In genomic region chr11:85184082-85184481, GRCm38 (mm10) we compare ENCODE assay signal across 8 mouse cellular contexts. TPM values are rescaled to one million over a fixed set of nuclear protein-coding genes. Genes with fewer than 3 reads are reported as not detected.
DNase-seq lines count a peak whose midpoint lies in the region; ATAC-seq and TF ChIP-seq lines count a peak whose summit lies in the region.

No protein-coding gene starts in this region.

- H3K27ac ChIP-seq in testis, adult 2 months (ENCODE audit: control insufficient read depth, insufficient read depth, low read depth, low read length): no peak overlapping the region

- ATAC-seq in G1E (ENCODE audit: extremely low read depth, insufficient number of reproducible peaks, low FRiP score, poor library complexity, severe bottlenecking): no peak
- no peak for ATAC-seq in frontal cortex, adult (ENCODE audit: low TSS enrichment)

- peaks cover 20% of the 10 kb centered on the region for H3K36me3 ChIP-seq in G1E (replicated peaks)
- H3K36me3 ChIP-seq in testis, adult 2 months (ENCODE audit: control insufficient read depth, insufficient read depth, low read length): no peaks in the 10 kb centered on the region

- H3K27me3 ChIP-seq in G1E (ENCODE audit: insufficient read depth, low read length): no peaks in the 10 kb centered on the region
- H3K27me3 ChIP-seq in testis, adult 2 months (ENCODE audit: control insufficient read depth, insufficient read depth, low read length): no peaks in the 10 kb centered on the region

- peak; percentile 57; the same call in 1 of the 2 replicates for TF ChIP-seq CTCF in G1E (IDR thresholded peaks at IDR 0.05; ENCODE audit: low read depth, low read length)
- TF ChIP-seq CTCF in testis, adult 2 months (IDR thresholded peaks at IDR 0.05; ENCODE audit: control insufficient read depth, insufficient read depth, insufficient replicate concordance, low read depth, low read length): peak; percentile 24; the same call in 1 of the 2 replicates

- peaks cover 20% of the 10 kb centered on the region for H3K4me1 ChIP-seq in G1E (ENCODE audit: insufficient read depth, low read depth, low read length)
- H3K4me1 ChIP-seq in testis, adult 2 months (ENCODE audit: control insufficient read depth, insufficient read depth, low read length): peaks cover 5% of the 10 kb centered on the region

- H3K4me3 ChIP-seq in G1E (ENCODE audit: low read depth, low read length): no peak overlapping the region
- no peak overlapping the region for H3K4me3 ChIP-seq in testis, adult 2 months (ENCODE audit: control insufficient read depth, low read depth, low read length)

- H3K9me3 ChIP-seq in G1E (replicated peaks): no peaks in the 10 kb centered on the region

- DNase-seq in layer of hippocampus, adult 11-12 months (ENCODE audit: low spot score): peak; percentile 26
- no peak for DNase-seq in layer of hippocampus, postnatal 36 days
- no peak for DNase-seq in G1E (ENCODE audit: low spot score)
- DNase-seq in c-Kit-positive CD71-positive TER-119-negative erythroid progenitor cells, embryonic 14.5 days (ENCODE audit: low read depth): peak; percentile 75
- peak; percentile 27 to 51 for DNase-seq in heart, postnatal 10 days
- peak; percentile 58 for DNase-seq in lung, postnatal 10 days

- intact Hi-C loops in heart, postnatal 10 days (cut with DNase I): loop anchor here (5.0 kb wide), 1 partner anchor 267 kb away; the partner anchor contains the start of gene Znhit3

- no peak for TF ChIP-seq POLR2A in testis, adult 2 months (IDR thresholded peaks at IDR 0.05; ENCODE audit: control insufficient read depth, low read depth, low read length)

RNA-seq across cellular contexts. Expression of gene 1700125H20Rik, which starts 13.9 kb away (rescaled TPM):
- not detected for total RNA-seq in layer of hippocampus, postnatal 36 days (2021)
- total RNA-seq in G1E (2014; fragmentation: Nextera tagmentation) (not detected in 2 replicates), G1E (2017) (not detected in 2 replicates)
- polyA plus RNA-seq in G1E (2012): not detected in 2 replicates
- not detected for total RNA-seq in heart, postnatal 10 days (2021)
- polyA plus RNA-seq in testis, adult 2 months (2012; rRNA removed): 23.0 and 25.9 TPM in 2 replicates

RNA-seq across cellular contexts. Expression of gene Usp32, which starts 44.1 kb away (rescaled TPM):
- total RNA-seq in layer of hippocampus, postnatal 36 days (2021): 10 to 100 TPM; 91.4 to 93.5 TPM
- 42.4 and 163 TPM in 2 replicates for total RNA-seq in G1E (2014; fragmentation: Nextera tagmentation)
- 19.2 and 24.9 TPM in 2 replicates for total RNA-seq in G1E (2017)
- polyA plus RNA-seq in G1E (2012): 9.9 and 10.4 TPM in 2 replicates
- total RNA-seq in heart, postnatal 10 days (2021): 10 to 100 TPM; 22.7 to 23.1 TPM
- polyA plus RNA-seq in testis, adult 2 months (2012; rRNA removed): 31.5 and 33.8 TPM in 2 replicates

RNA-seq across cellular contexts. Expression of gene Appbp2, which starts 50.8 kb away (rescaled TPM):
- 10 to 100 TPM; 51.5 to 52.7 TPM for total RNA-seq in layer of hippocampus, postnatal 36 days (2021)
- total RNA-seq in G1E (2014; fragmentation: Nextera tagmentation) (47.5 and 50.2 TPM in 2 replicates), G1E (2017) (28.1 and 33.2 TPM in 2 replicates)
- polyA plus RNA-seq in G1E (2012): 5.3 TPM in 2 replicates
- total RNA-seq in heart, postnatal 10 days (2021): 10 to 100 TPM; 28.7 to 29.1 TPM
- 11.1 and 13.4 TPM in 2 replicates for polyA plus RNA-seq in testis, adult 2 months (2012; rRNA removed)

Comparison
In these comparisons a context has a peak if more than half of its experiments do, and no peak if none do; other contexts are left out.
1. DNase-seq: peak in layer of hippocampus, adult 11-12 months (single experiment), c-Kit-positive CD71-positive TER-119-negative erythroid progenitor cells, embryonic 14.5 days (single experiment), heart, postnatal 10 days (2 of 2) and lung, postnatal 10 days (single experiment); none in layer of hippocampus, postnatal 36 days (0 of 2) and G1E (single experiment).